Comparison of ENCODE assay signal across 10 mouse cellular contexts in genomic region chr3:53730440-53730839, GRCm38 (mm10).
DNase-seq lines count a peak whose midpoint lies in the region; ATAC-seq and TF ChIP-seq lines count a peak whose summit lies in the region.
"Had no signal": no experiment of that assay in that cellular context is flagged by ENCODE, and none has a peak within 500 bp of the region (broad histone marks: within the 10 kb centered on the region; RNA-seq: fewer than 3 reads in every experiment).

No protein-coding gene starts in this region.

- no peaks in the 10 kb centered on the region for H3K9me3 ChIP-seq in midbrain, embryonic 11.5 days (ENCODE audit: control insufficient read depth, low read length)
- no peaks in the 10 kb centered on the region for H3K9me3 ChIP-seq in midbrain, embryonic 16.5 days (replicated peaks; ENCODE audit: control insufficient read depth, low read length, poor library complexity, severe bottlenecking)
- no peaks in the 10 kb centered on the region for H3K9me3 ChIP-seq in heart, embryonic 15.5 days (replicated peaks)
- no peaks in the 10 kb centered on the region for H3K9me3 ChIP-seq in stomach, embryonic 15.5 days

- H3K4me2 ChIP-seq in midbrain, embryonic 11.5 days: no peak overlapping the region
- H3K4me2 ChIP-seq in midbrain, embryonic 16.5 days (ENCODE audit: low read length): no peak overlapping the region
- H3K4me2 ChIP-seq in heart, embryonic 15.5 days: peak overlapping the region; percentile 46
- peak overlapping the region; percentile 20; the same call in 1 of the 2 replicates for H3K4me2 ChIP-seq in stomach, embryonic 15.5 days

- no peak overlapping the region for H3K4me3 ChIP-seq in midbrain, embryonic 11.5 days (ENCODE audit: low read depth, low read length)
- H3K4me3 ChIP-seq in midbrain, embryonic 16.5 days (ENCODE audit: low read depth, low read length): no peak overlapping the region
- H3K4me3 ChIP-seq in heart, embryonic 15.5 days: peak overlapping the region; percentile 22
- H3K4me3 ChIP-seq in stomach, embryonic 15.5 days (replicated peaks): no peak overlapping the region
- no peak overlapping the region for H3K4me3 ChIP-seq in kidney, adult 2 months (ENCODE audit: insufficient read depth, low read depth, low read length)
- H3K4me3 ChIP-seq: erythroblast, embryonic 14.5 days had no signal

- TF ChIP-seq POLR2A in kidney, adult 2 months (IDR thresholded peaks at IDR 0.05; ENCODE audit: low read depth, low read length): no peak

- no peak for TF ChIP-seq CTCF in kidney, adult 2 months (conservative IDR thresholded peaks at IDR 0.05; ENCODE audit: insufficient read depth, insufficient read length, low read depth, low read length)

- H3K27ac ChIP-seq in midbrain, embryonic 11.5 days (ENCODE audit: low read depth, low read length): no peak overlapping the region
- H3K27ac ChIP-seq in midbrain, embryonic 16.5 days (ENCODE audit: low read length): no peak overlapping the region
- H3K27ac ChIP-seq in heart, embryonic 15.5 days: peak overlapping the region; percentile 74
- no peak overlapping the region for H3K27ac ChIP-seq in stomach, embryonic 15.5 days
- H3K27ac ChIP-seq in kidney, adult 2 months (ENCODE audit: insufficient read depth, low read depth, low read length): no peak overlapping the region

- WGBS in midbrain, embryonic 11.5 days: 26% methylated on average over 7 of the region's 7 CpGs
- WGBS in midbrain, embryonic 16.5 days: 20% methylated on average over 7 of the region's 7 CpGs
- WGBS in heart, embryonic 15.5 days: 11% methylated on average over 7 of the region's 7 CpGs
- WGBS in stomach, embryonic 15.5 days: 27% methylated on average over 7 of the region's 7 CpGs
- WGBS in kidney, adult 2 months: 37% methylated on average over 7 of the region's 7 CpGs

- no peak overlapping the region for H3K9ac ChIP-seq in midbrain, embryonic 11.5 days (ENCODE audit: low read length)
- no peak overlapping the region for H3K9ac ChIP-seq in midbrain, embryonic 16.5 days (ENCODE audit: low read depth, low read length)
- 0 out of 2 replicates have a peak overlapping the region, but pooled peaks have one; percentile 17 for H3K9ac ChIP-seq in heart, embryonic 15.5 days
- H3K9ac ChIP-seq in stomach, embryonic 15.5 days: no peak overlapping the region

- H3K36me3 ChIP-seq in midbrain, embryonic 11.5 days (ENCODE audit: control insufficient read depth, insufficient read depth, low read length): no peaks in the 10 kb centered on the region
- no peaks in the 10 kb centered on the region for H3K36me3 ChIP-seq in midbrain, embryonic 16.5 days (ENCODE audit: control insufficient read depth, insufficient read depth, low read length)
- no peaks in the 10 kb centered on the region for H3K36me3 ChIP-seq in heart, embryonic 15.5 days
- H3K36me3 ChIP-seq in stomach, embryonic 15.5 days: no peaks in the 10 kb centered on the region
- H3K36me3 ChIP-seq in kidney, adult 2 months (ENCODE audit: control insufficient read depth, insufficient read depth, low read length): no peaks in the 10 kb centered on the region

- H3K4me1 ChIP-seq in midbrain, embryonic 11.5 days (ENCODE audit: control insufficient read depth, insufficient read depth, low read length): no peaks in the 10 kb centered on the region
- 0 out of 2 replicates have a peak, but pooled peaks cover 2% of the 10 kb centered on the region for H3K4me1 ChIP-seq in midbrain, embryonic 16.5 days (ENCODE audit: control insufficient read depth, insufficient read depth, low read length)
- H3K4me1 ChIP-seq in heart, embryonic 15.5 days (replicated peaks): peaks cover 16% of the 10 kb centered on the region
- peaks cover 4% of the 10 kb centered on the region; the same call in 1 of the 2 replicates for H3K4me1 ChIP-seq in stomach, embryonic 15.5 days
- H3K4me1 ChIP-seq in kidney, adult 2 months (ENCODE audit: control insufficient read depth, insufficient read depth, low read length): no peaks in the 10 kb centered on the region

- peak; percentile 6 for DNase-seq in embryo, embryonic 9.5 days (ENCODE audit: extremely low spot score)
- no peak for DNase-seq in embryo, embryonic 11 days
- peak; percentile 83 for DNase-seq in midbrain, embryonic 11.5 days (ENCODE audit: low spot score, missing footprints)
- DNase-seq in urinary bladder, postnatal 4 days (ENCODE audit: low spot score in 2 of 2): no peak
- no peak for DNase-seq in kidney, adult 2 months
- DNase-seq: adrenal gland, adult 8-10 months had no signal

- no peak for ATAC-seq in midbrain, embryonic 11.5 days (ENCODE audit: low FRiP score)
- no peak for ATAC-seq in midbrain, embryonic 16.5 days
- peak; percentile 47; the same call in 1 of the 2 replicates for ATAC-seq in heart, embryonic 15.5 days (replicated peaks; ENCODE audit: insufficient number of reproducible peaks, insufficient read depth, low FRiP score, low read depth)
- ATAC-seq in stomach, embryonic 15.5 days (ENCODE audit: insufficient read depth, low FRiP score, low read depth): no peak

- H3K27me3 ChIP-seq in midbrain, embryonic 11.5 days (ENCODE audit: control insufficient read depth, insufficient read depth, low read length): no peaks in the 10 kb centered on the region
- H3K27me3 ChIP-seq in midbrain, embryonic 16.5 days (ENCODE audit: control insufficient read depth, insufficient read depth, low read depth, low read length): no peaks in the 10 kb centered on the region
- H3K27me3 ChIP-seq in heart, embryonic 15.5 days: no peaks in the 10 kb centered on the region
- no peaks in the 10 kb centered on the region for H3K27me3 ChIP-seq in stomach, embryonic 15.5 days (replicated peaks)
- no peaks in the 10 kb centered on the region for H3K27me3 ChIP-seq in kidney, adult 2 months (replicated peaks; ENCODE audit: control insufficient read depth, insufficient read depth, low read length)

Comparison
In these comparisons a context has a peak if more than half of its experiments do, and no peak if none do; other contexts are left out.
1. DNase-seq: peak in embryo, embryonic 9.5 days (single experiment) and midbrain, embryonic 11.5 days (single experiment); none in embryo, embryonic 11 days (single experiment), urinary bladder, postnatal 4 days (0 of 2) and kidney, adult 2 months (single experiment).
2. H3K4me2 ChIP-seq: peak in heart, embryonic 15.5 days (single experiment) and stomach, embryonic 15.5 days (single experiment); none in midbrain, embryonic 11.5 days (single experiment) and midbrain, embryonic 16.5 days (single experiment).